Mouse (Mus musculus): ENCODE results near the gene Ppp3ca.

Gene Ppp3ca

GRCm38 (mm10) chr3:136670110-136670359 lies at the start of gene Ppp3ca:
Gene Ppp3ca (plus strand): TSS chr3:136670124.
- no peak for DNase-seq

GRCm38 (mm10) chr3:136640544-136641230 lies 29.2 kb upstream of the Ppp3ca start:
- DNase-seq: no peak

GRCm38 (mm10) chr3:136650966-136651365 lies 19.0 kb upstream of the Ppp3ca start:
- no peak for DNase-seq

GRCm38 (mm10) chr3:136651496-136651895 lies 18.4 kb upstream of the Ppp3ca start:
- no peak for DNase-seq

- no peak for DNase-seq
These were observed 13.4 kb upstream of the Ppp3ca start for GRCm38 (mm10) chr3:136656460-136657035.

GRCm38 (mm10) chr3:136658681-136659080 lies 11.2 kb upstream of the Ppp3ca start:
- DNase-seq: no peak

GRCm38 (mm10) chr3:136665119-136665518 lies 4.8 kb upstream of the Ppp3ca start:
- no peak for DNase-seq

- DNase-seq: no peak
These were observed 1.9 kb upstream of the Ppp3ca start for GRCm38 (mm10) chr3:136668072-136668471.

- DNase-seq: peak; percentile 100
These were observed 454 bp upstream of the Ppp3ca start for GRCm38 (mm10) chr3:136669231-136670109.

- DNase-seq: peak; percentile 80
These were observed 622 bp downstream of the Ppp3ca start for GRCm38 (mm10) chr3:136670360-136671131.

GRCm38 (mm10) chr3:136671161-136671939 lies 1.4 kb downstream of the Ppp3ca start:
- DNase-seq: peak; percentile 82

GRCm38 (mm10) chr3:136671940-136672278 lies 2.0 kb downstream of the Ppp3ca start:
- no peak for DNase-seq

- DNase-seq: no peak
These were observed 2.9 kb downstream of the Ppp3ca start for GRCm38 (mm10) chr3:136672870-136673269.

GRCm38 (mm10) chr3:136673363-136673762 lies 3.4 kb downstream of the Ppp3ca start:
- DNase-seq: no peak

- DNase-seq: no peak
These were observed 4.6 kb downstream of the Ppp3ca start for GRCm38 (mm10) chr3:136674486-136674885.

- no peak for DNase-seq
These were observed 7.1 kb downstream of the Ppp3ca start for GRCm38 (mm10) chr3:136676991-136677390.

GRCm38 (mm10) chr3:136678386-136678785 lies 8.5 kb downstream of the Ppp3ca start:
- DNase-seq: no peak

GRCm38 (mm10) chr3:136679903-136680491 lies 10.1 kb downstream of the Ppp3ca start:
- DNase-seq: no peak

- no peak for DNase-seq
These were observed 12.3 kb downstream of the Ppp3ca start for GRCm38 (mm10) chr3:136682242-136682641.

GRCm38 (mm10) chr3:136684191-136684958 lies 14.5 kb downstream of the Ppp3ca start:
- DNase-seq: no peak

GRCm38 (mm10) chr3:136686429-136686828 lies 16.5 kb downstream of the Ppp3ca start:
- DNase-seq: no peak

All from right cerebral cortex, postnatal 25 days (tissue).